Mouse (Mus musculus) forebrain, embryonic 13.5 days (tissue): Measurements from ENCODE around the gene Zfp710. TPM values are rescaled to one million over a fixed set of nuclear protein-coding genes. Genes with fewer than 3 reads are reported as not detected.

Experiments used
- ATAC-seq: fragments of 200-750 bp; cut with Nextera tagmentation; 2 replicates; pipeline ENCODE4 v1.8.0; 2017
- H3K27ac ChIP-seq: fragments of 300-500 bp; sonication (generic); 2 replicates; pipeline ENCODE4 v1.5.1; 2015; ENCODE audit warnings: inconsistent platforms, mild to moderate bottlenecking, moderate library complexity
- H3K27me3 ChIP-seq: fragments of 300-500 bp; sonication (generic); 2 replicates; pipeline ENCODE4 v1.6.1; 2015; ENCODE audit warnings: mild to moderate bottlenecking, inconsistent platforms
- H3K36me3 ChIP-seq: fragments of 300-500 bp; sonication (generic); 2 replicates; pipeline ENCODE4 v1.6.1; 2015; ENCODE audit warnings: mild to moderate bottlenecking, inconsistent platforms; ENCODE audit not compliant: poor library complexity, severe bottlenecking
- H3K4me1 ChIP-seq: fragments of 300-500 bp; sonication (generic); 2 replicates; pipeline ENCODE4 v1.6.1; 2015; ENCODE audit warnings: inconsistent platforms
- H3K4me2 ChIP-seq: fragments of 300-500 bp; sonication (generic); 2 replicates; pipeline ENCODE4 v1.6.1; 2015; ENCODE audit warnings: inconsistent platforms, mild to moderate bottlenecking, moderate library complexity
- H3K4me3 ChIP-seq: fragments of 300-500 bp; sonication (generic); 2 replicates; pipeline ENCODE4 v1.5.1; 2015; ENCODE audit warnings: mild to moderate bottlenecking, inconsistent platforms
- H3K9ac ChIP-seq: fragments of 300-500 bp; sonication (generic); 2 replicates; pipeline ENCODE4 v1.6.1; 2015; ENCODE audit warnings: mild to moderate bottlenecking, inconsistent platforms
- H3K9me3 ChIP-seq: fragments of 300-500 bp; sonication (generic); replicated peaks from 2 replicates; pipeline ENCODE4 v1.6.1; 2016; ENCODE audit warnings: inconsistent platforms
- WGBS: fragments of 180-500 bp; shearing (Covaris S2); methylation state at CpG from one replicate; pipeline ENCODE4 v1.1.7; 2015; 5-methylcytosine and 5-hydroxymethylcytosine counted together
- polyA plus RNA-seq: library from polyadenylated mRNA; unstranded; fragments of >200 nt; fragmentation: Nextera tagmentation; extraction: Ambion mirVana; gene quantifications from 2 replicates; pipeline ENCODE4 v1.2.1, GENCODE M21; 2015

The Zfp710 gene
- polyA plus RNA-seq, 1 experiment from 2014 or later, result 20.6 TPM

DNA sequence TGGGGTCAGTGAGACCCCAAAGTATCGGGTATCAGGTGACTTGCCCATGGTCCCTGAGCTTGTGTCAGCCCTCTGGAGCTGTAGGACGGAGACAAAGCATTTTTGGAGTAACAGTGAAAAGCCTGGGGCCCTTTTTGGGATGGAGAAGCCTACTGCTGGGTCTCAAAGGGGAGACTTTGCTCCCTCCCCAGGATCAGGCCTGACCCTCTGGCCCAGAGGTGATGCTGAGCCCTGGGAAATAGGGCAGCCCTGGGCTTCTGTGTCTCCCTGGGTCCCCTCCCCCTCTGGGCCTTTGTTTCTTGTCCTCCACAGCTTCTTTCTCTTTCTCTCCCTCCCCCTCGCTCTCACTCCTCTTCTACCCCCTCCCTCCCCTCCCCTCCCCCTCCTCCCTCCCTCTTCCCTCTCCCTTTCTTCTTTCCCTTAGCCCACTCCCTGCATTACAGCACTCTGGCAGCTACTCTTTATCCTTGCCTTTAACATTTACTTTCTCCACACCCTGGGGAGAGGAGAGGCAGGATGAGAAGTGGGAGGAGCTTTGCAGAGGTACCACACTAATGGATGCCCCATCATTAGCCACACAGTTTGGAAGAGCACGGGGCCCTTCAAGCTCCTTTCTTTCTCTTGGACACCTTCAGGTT lies 51.5 kb downstream of the Zfp710 start:
- 0 out of 2 replicates have a peak overlapping the region, but pooled peaks have one; percentile 22 for H3K9ac ChIP-seq
- H3K4me3 ChIP-seq, result no peak overlapping the region
- peaks cover 1% of the 10 kb centered on the region; the same call in 1 of the 2 replicates for H3K36me3 ChIP-seq
- ATAC-seq, result peak; percentile 42; the same call in 1 of the 2 replicates
- H3K27me3 ChIP-seq, result no peaks in the 10 kb centered on the region
- H3K4me2 ChIP-seq, result no peak overlapping the region
- peaks cover 74% of the 10 kb centered on the region for H3K4me1 ChIP-seq
- H3K9me3 ChIP-seq, result no peaks in the 10 kb centered on the region
- H3K27ac ChIP-seq, result peak overlapping the region; percentile 87
- 5% methylated on average over 4 of the region's 4 CpGs for whole genome bisulfite sequencing

DNA sequence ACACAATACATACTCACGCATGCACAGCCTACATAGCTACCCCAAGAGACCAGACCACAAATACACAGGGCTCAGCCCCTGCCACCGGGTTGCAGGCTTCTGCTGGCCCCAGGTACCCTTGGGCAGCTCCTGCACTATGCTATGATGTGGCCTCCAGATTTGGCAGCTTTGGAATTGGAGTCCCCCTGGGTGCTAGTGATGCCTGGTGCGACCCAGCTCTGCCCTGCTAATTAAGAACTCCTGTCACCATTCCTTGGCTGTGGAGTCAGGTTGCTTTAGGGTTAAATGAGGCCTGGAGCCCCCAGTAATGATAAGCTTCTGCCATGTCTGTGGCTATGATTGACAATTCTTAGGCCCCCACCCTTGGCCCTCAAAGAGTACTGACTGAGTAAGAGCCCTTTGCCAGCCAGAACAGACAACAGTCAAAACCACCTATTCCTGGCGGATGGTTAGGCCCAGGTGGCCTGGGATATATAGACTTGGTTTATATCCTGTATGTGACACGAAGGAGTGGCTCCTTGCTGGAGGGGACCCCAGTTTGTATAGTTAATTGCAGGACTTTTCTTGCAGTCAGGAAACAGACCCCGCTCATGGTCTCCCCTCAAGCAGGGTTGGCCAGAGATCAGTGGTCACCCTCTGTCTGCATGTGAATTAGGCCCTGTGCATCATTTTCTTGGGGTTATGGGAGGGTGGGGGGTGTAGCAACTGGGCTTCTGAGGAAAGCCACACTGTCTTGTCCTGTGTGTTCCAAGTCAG lies 52.5 kb downstream of the Zfp710 start:
- no peaks in the 10 kb centered on the region for H3K27me3 ChIP-seq
- peaks cover 66% of the 10 kb centered on the region for H3K4me1 ChIP-seq
- no peak overlapping the region for H3K9ac ChIP-seq
- peak overlapping the region; percentile 87 for H3K27ac ChIP-seq
- no peak overlapping the region for H3K4me3 ChIP-seq
- H3K36me3 ChIP-seq, result peaks cover 12% of the 10 kb centered on the region
- H3K4me2 ChIP-seq, result no peak overlapping the region
- ATAC-seq, result no peak
- no peaks in the 10 kb centered on the region for H3K9me3 ChIP-seq
- WGBS, result 53% methylated on average over 6 of the region's 6 CpGs

DNA sequence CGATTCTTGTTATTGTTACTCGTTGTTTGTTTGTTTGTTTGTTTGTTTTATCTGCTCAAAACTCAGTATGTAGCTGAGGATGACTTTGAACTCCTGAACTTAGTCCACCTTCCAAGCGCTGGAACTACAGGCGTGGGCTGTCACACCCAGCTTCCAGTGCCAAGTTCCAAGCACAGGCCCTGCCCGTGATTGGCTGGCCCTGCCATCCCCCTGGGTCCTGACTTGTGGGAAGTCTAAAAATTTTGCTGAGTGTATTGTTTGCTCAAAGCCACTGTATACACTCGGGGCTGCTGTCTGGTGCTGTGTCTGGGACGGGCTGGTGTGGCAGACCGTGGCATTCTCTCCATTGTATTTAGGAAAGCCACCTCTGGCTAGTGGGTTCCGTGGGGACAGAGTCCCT lies 53.2 kb downstream of the Zfp710 start:
- 81% methylated on average over 9 of the region's 9 CpGs for WGBS

DNA sequence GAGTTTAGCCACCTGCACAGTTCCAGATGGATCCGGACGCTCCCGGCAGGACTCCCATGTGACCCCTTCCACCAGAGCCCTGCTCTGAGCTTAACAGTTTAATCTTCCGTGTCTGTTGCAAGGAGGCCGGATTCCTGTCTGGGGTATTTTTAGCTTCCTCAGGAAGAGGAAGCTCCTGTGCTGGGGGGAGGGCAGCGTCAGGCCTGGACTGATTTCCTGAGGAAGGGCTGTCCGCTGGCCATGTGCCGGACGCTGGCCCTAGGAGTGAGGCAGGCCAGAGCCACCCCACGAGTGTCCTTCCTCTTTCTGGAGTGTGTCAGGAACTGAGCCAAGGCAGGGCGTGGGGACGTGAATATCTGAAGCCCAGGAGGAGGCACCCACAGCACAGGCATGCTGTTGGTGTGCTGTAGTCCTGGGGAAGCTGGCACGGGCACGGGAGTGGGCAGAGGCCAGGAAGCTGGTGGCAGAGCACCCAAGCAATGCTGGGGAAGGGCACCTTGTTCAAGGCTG lies 54.2 kb downstream of the Zfp710 start:
- Histone ChIP-seq H3K27me3 (no peaks in the 10 kb centered on the region), H3K4me1 (peaks cover 49% of the 10 kb centered on the region), H3K4me3 (no peak overlapping the region), H3K27ac (peak overlapping the region; percentile 51; the same call in 1 of the 2 replicates), H3K9me3 (no peaks in the 10 kb centered on the region), H3K36me3 (peaks cover 29% of the 10 kb centered on the region), H3K9ac (peak overlapping the region; percentile 37; the same call in 1 of the 2 replicates), H3K4me2 (no peak overlapping the region)
- whole genome bisulfite sequencing, result 56% methylated on average over 14 of the region's 14 CpGs
- no peak for ATAC-seq

More for the DNA sequence above, 53.2 kb downstream of the Zfp710 start:
- H3K4me2 ChIP-seq, result no peak overlapping the region
- H3K27me3 ChIP-seq, result no peaks in the 10 kb centered on the region
- H3K4me1 ChIP-seq, result peaks cover 59% of the 10 kb centered on the region
- no peak overlapping the region for H3K27ac ChIP-seq
- H3K9ac ChIP-seq, result no peak overlapping the region
- H3K4me3 ChIP-seq, result no peak overlapping the region
- no peaks in the 10 kb centered on the region for H3K9me3 ChIP-seq
- peaks cover 19% of the 10 kb centered on the region for H3K36me3 ChIP-seq
- no peak for ATAC-seq

DNA sequence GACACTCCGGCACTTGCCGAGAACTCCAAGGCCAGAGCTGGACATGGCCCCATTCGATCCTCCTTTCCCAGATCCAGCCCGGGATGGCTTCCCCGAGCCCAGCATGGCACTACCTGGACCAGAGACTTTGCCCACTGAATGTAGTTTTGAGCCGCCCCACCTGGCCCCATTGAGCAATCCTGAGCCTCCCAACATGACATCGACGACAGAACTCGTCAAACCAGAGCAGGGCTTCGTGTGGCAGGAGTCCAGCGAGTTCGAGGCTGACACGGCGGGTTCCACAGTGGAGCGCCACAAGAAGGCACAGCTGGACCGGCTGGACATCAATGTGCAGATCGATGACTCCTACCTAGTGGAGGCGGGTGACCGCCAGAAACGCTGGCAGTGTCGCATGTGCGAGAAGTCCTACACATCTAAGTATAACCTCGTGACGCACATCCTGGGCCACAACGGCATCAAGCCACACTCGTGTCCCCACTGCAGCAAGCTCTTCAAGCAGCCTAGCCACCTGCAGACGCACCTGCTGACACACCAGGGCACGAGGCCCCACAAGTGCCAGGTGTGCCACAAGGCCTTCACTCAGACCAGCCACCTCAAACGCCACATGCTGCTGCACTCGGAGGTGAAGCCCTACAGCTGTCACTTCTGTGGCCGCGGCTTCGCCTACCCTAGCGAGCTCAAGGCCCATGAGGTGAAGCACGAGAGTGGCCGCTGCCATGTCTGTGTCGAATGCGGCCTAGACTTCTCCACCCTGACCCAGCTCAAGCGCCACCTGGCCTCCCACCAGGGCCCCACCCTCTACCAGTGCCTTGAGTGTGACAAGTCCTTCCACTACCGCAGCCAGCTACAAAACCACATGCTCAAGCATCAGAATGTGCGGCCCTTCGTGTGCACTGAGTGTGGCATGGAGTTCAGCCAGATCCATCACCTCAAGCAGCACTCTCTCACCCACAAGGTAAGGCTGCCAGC lies 57.3 kb downstream of the Zfp710 start:
- Histone ChIP-seq H3K4me3 (no peak overlapping the region), H3K4me1 (peaks cover 20% of the 10 kb centered on the region), H3K9ac (no peak overlapping the region), H3K27ac (no peak overlapping the region), H3K9me3 (no peaks in the 10 kb centered on the region), H3K36me3 (peaks cover 45% of the 10 kb centered on the region), H3K4me2 (no peak overlapping the region), H3K27me3 (no peaks in the 10 kb centered on the region)
- 92% methylated on average over 42 of the region's 42 CpGs for WGBS
- ATAC-seq, result no peak

DNA sequence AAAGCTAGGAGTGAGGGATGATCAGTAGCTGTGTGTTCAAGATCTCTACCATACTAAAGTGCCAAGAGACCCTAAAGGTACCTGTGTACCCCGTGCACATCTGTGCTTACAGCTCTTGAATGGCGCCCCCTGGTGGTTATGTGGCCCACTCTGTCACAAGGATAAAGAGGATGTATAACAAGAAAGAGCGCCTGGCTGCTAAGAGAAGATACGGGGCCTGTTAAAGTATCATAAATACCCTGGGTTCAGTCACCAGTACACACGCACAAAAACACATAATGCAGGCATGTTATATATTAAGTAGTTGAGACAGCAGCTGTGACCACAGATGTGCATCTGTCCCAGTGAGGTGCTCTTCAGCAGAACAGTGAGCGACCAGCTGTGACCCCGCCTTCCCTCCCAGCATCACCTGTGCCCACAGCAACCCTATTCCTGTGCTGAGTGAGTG lies 59.9 kb downstream of the Zfp710 start:
- Histone ChIP-seq H3K27me3 (no peaks in the 10 kb centered on the region), H3K36me3 (peaks cover 71% of the 10 kb centered on the region), H3K9me3 (no peaks in the 10 kb centered on the region), H3K4me3 (no peak overlapping the region), H3K4me2 (no peak overlapping the region), H3K4me1 (peaks cover 6% of the 10 kb centered on the region; the same call in 1 of the 2 replicates), H3K9ac (no peak overlapping the region), H3K27ac (no peak overlapping the region)
- peak; percentile 41; the same call in 1 of the 2 replicates for ATAC-seq
- WGBS, result 58% methylated on average over 7 of the region's 7 CpGs

DNA sequence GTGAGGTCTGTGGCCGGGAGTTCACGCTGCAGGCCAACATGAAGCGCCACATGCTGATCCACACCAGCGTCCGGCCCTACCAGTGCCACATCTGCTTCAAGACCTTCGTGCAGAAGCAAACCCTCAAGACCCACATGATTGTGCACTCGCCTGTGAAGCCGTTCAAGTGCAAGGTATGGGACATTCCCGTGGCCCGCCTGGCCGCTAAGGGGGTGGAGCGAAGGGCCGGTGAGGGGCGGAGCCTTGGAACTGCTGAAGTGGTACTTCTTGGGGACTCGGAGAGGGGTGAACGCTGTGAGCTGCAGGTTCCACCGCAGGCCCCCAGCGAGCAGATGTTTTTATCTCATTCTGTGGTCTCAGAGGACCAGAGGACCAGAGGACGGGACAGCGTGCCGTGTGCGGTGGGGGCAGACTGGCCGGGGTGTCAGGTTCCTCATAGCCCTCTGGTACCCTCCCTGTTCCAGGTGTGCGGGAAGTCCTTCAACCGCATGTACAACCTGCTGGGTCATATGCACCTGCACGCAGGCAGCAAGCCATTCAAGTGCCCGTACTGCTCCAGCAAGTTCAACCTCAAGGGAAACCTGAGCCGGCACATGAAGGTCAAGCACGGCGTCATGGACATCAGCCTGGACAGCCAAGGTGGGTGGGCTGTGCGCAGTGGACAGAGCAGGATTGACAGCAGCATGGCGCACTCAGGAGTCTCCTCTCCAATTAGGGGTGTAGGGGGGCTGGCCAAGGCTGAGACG lies 61.5 kb downstream of the Zfp710 start:
- 87% methylated on average over 33 of the region's 33 CpGs for WGBS

DNA sequence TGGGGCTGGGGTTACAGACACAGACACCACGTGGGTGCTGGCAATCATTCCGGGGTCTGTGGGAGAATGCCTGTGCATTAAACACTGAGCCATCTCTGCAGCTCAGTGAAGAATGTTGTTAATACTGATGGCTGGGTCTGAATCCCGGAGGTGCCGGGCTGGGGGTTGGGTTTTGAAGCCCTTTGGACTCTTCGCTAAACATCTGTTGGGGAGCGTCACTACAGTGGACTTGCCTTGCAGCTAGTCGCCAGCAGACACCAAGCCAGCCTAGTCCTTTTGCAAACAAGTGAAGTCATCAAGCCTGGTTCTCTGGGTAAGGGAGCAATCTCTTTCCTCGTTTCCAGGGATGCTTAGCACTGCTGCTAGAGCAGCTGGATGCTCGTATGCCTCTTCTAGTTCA lies 63.6 kb downstream of the Zfp710 start:
- ATAC-seq, result no peak
- Histone ChIP-seq H3K4me1 (peaks cover 15% of the 10 kb centered on the region), H3K9me3 (no peaks in the 10 kb centered on the region), H3K27ac (no peak overlapping the region), H3K4me3 (no peak overlapping the region), H3K9ac (no peak overlapping the region), H3K36me3 (peaks cover 86% of the 10 kb centered on the region), H3K27me3 (no peaks in the 10 kb centered on the region), H3K4me2 (no peak overlapping the region)
- WGBS, result 85% methylated on average over 9 of the region's 9 CpGs

More for the DNA sequence above, 61.5 kb downstream of the Zfp710 start:
- Histone ChIP-seq H3K27ac (peak overlapping the region; percentile 7; the same call in 1 of the 2 replicates), H3K9me3 (no peaks in the 10 kb centered on the region), H3K4me1 (no peaks in the 10 kb centered on the region), H3K4me3 (no peak overlapping the region), H3K27me3 (no peaks in the 10 kb centered on the region), H3K36me3 (peaks cover 86% of the 10 kb centered on the region), H3K9ac (no peak overlapping the region), H3K4me2 (no peak overlapping the region)
- ATAC-seq, result no peak

DNA sequence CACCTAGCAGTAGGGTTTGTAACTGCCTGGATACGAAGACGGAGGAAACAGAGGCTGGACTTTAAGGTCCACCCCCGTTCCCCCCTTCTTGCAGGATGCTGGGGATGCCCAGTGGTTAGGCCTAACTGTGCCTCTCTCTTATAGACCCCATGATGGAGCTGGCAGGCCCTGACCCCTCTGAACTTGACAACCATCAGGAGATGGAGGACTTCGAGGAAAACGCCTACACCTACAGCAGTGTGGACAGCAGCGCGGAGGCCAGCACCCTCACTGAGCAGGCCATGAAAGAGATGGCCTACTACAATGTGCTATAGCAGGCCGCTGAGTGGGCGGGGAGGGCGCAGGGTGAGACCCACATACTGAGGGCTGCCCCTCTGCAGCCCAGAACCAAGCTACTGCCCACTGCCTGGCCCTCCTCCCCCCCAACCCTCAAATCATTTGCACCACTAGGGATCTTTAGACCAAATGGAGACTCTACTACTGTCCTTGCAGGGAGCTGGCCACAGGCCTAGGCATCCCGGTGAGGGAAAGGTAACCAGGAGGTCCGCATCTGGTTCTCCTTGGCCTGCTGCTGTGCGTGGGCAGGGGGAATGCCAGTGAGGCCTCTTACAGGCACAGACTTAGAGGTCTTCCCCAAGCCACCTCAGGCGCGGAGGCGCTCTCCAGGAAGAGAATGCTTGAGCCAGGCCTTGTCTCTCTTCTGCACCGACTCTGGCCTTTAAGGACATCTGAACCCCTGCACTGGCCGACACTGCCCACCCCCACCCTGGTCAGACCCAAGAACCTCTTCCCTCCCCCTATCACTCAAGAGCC lies 65.8 kb downstream of the Zfp710 start:
- Histone ChIP-seq H3K9me3 (no peaks in the 10 kb centered on the region), H3K36me3 (peaks cover 99% of the 10 kb centered on the region), H3K9ac (no peak overlapping the region), H3K27ac (no peak overlapping the region), H3K4me3 (no peak overlapping the region), H3K4me2 (no peak overlapping the region), H3K27me3 (no peaks in the 10 kb centered on the region), H3K4me1 (peaks cover 15% of the 10 kb centered on the region)
- 89% methylated on average over 18 of the region's 18 CpGs for WGBS
- ATAC-seq, result peak; percentile 30; the same call in 1 of the 2 replicates

DNA sequence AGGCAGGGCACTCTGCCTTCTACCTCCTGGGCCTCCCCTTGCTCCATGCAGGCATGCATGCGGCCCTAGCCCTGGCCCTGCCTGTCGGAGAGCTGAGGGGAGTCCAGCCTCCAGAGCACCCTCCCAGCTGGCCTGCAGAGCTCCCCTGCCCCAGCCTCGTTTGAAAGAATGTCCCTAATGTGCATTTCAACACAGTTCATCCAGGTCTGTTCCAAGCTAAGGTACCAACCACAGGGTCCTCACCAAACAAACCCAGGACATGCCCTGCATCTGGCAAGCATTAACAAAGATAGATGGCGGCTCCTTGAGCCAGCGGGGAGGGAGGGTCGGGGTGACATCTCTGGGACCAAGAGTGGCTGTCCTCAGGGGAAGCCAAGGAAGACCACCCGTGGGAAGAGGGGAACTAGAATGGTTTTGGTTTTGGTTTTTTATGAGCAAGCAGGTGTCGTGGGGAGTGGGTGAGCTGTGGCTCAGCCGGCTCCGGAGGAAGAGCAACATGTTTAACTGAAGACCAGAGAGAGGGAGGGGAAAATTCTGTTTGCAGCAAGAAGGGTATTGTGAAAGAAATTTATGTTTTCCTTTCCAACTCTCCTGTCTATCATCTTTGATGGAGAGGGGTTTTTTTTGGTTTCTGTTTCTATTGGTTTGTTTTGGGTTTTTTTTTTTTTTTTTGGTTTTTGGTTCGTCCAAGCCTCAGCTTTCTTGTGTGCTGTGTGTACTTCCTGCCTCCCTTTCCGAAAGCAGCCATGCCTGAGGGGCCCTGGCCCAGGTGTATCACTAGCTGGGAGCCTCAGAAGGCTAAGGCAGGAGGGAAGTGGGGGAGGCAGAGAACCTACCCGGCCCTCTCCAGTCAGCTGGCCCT lies 66.6 kb downstream of the Zfp710 start:
- H3K4me2 ChIP-seq, result no peak overlapping the region
- H3K4me1 ChIP-seq, result peaks cover 15% of the 10 kb centered on the region
- 73% methylated on average over 13 of the region's 13 CpGs for WGBS
- no peak overlapping the region for H3K4me3 ChIP-seq
- ATAC-seq, result no peak
- H3K36me3 ChIP-seq, result peaks cover 99% of the 10 kb centered on the region
- H3K9me3 ChIP-seq, result no peaks in the 10 kb centered on the region
- 0 out of 2 replicates have a peak overlapping the region, but pooled peaks have one; percentile 65 for H3K27ac ChIP-seq
- H3K9ac ChIP-seq, result no peak overlapping the region
- H3K27me3 ChIP-seq, result no peaks in the 10 kb centered on the region
